Mouse (Mus musculus): ENCODE measurements around the gene Cpb2.

The Cpb2 gene

GRCm38 (mm10) chr14:75233070-75233469, 9.0 kb upstream of the Cpb2 start:
- no peak for DNase-seq (ENCODE audit: low read depth, low spot score)
- Histone ChIP-seq H3K36me3 (ENCODE audit: control insufficient read depth, insufficient read depth, low read length, poor library complexity, severe bottlenecking) (peaks cover 4% of the 10 kb centered on the region; the same call in 1 of the 2 replicates), H3K27me3 (ENCODE audit: control insufficient read depth, insufficient read depth, low read length, poor library complexity, severe bottlenecking) (no peaks in the 10 kb centered on the region)

DNA sequence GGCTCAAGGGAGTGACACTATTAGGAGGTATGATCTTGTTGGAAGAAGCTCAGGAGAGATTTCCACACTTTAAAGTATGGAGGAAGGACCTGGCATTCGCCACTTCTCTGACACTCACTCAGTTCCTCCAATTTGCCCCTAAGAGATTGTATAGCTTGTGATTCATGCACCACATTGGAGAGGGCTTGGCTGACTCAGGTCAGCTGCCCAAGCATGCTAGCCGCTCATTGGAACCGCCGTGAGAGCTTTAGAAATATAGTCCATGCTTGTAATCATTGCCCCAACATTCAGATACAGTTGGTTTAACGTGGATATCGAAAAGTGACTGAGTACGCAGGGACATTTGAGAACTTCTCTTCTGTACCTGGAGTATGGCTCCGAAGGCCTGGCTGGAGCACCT, 6.5 kb upstream of the Cpb2 start:
- Histone ChIP-seq H3K36me3 (ENCODE audit: control insufficient read depth, insufficient read depth, low read length, poor library complexity, severe bottlenecking) (no peaks in the 10 kb centered on the region; the same call in 1 of the 2 replicates), H3K27me3 (ENCODE audit: control insufficient read depth, insufficient read depth, low read length, poor library complexity, severe bottlenecking) (no peaks in the 10 kb centered on the region)
- no peak for DNase-seq (ENCODE audit: low read depth, low spot score)

- Histone ChIP-seq H3K27me3 (ENCODE audit: control insufficient read depth, insufficient read depth, low read length, poor library complexity, severe bottlenecking) (no peaks in the 10 kb centered on the region), H3K36me3 (ENCODE audit: control insufficient read depth, insufficient read depth, low read length, poor library complexity, severe bottlenecking) (no peaks in the 10 kb centered on the region)
- DNase-seq (ENCODE audit: low read depth, low spot score): no peak
Observed at GRCm38 (mm10) chr14:75235955-75236635, 6.0 kb upstream of the Cpb2 start.

DNA sequence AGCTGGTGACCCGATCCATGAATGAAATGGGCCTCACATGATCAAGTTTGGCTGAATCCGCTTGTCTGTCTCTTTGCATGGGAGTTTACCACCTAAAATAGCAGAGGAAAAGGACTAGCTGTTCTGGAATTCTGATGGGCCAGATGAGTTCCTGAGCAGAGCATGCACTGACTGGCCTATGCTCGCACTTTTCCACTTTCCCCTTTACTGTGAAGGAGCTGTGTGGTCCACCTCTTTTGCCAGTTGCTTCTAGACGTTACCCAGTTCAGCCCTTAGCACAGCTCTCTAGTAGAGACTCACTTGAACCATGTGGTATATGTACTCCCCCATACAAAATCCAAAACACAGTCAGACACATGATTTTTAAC, 5.5 kb upstream of the Cpb2 start:
- DNase-seq (ENCODE audit: low read depth, low spot score): no peak

DNA sequence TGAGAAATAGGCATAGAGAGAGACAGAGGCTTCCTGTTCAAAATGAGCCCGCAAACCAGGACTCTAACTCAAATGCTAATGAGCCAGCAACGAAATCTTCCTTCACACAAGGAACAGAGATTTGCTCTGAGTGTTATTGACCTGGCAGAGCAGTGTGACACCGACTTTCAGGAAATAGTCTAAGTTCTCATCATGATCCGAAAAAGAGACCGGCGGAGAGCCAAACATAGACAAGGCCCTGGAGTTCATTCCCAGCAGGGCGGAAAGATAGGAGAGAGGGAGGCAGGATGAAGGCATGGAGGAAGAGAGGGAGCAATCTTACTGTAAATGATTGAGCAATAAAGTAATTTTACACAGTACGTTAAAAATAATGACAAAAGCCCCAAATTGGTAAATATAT, 5.0 kb upstream of the Cpb2 start:
- Histone ChIP-seq H3K27me3 (ENCODE audit: control insufficient read depth, insufficient read depth, low read length, poor library complexity, severe bottlenecking) (no peaks in the 10 kb centered on the region), H3K36me3 (ENCODE audit: control insufficient read depth, insufficient read depth, low read length, poor library complexity, severe bottlenecking) (no peaks in the 10 kb centered on the region)
- DNase-seq (ENCODE audit: low read depth, low spot score): no peak

More for the DNA sequence above, 5.5 kb upstream of the Cpb2 start:
- no peaks in the 10 kb centered on the region for H3K27me3 ChIP-seq (ENCODE audit: control insufficient read depth, insufficient read depth, low read length, poor library complexity, severe bottlenecking)
- H3K36me3 ChIP-seq (ENCODE audit: control insufficient read depth, insufficient read depth, low read length, poor library complexity, severe bottlenecking): no peaks in the 10 kb centered on the region

GRCm38 (mm10) chr14:75238054-75238692, 3.9 kb upstream of the Cpb2 start:
- Histone ChIP-seq H3K36me3 (ENCODE audit: control insufficient read depth, insufficient read depth, low read length, poor library complexity, severe bottlenecking) (no peaks in the 10 kb centered on the region), H3K27me3 (ENCODE audit: control insufficient read depth, insufficient read depth, low read length, poor library complexity, severe bottlenecking) (no peaks in the 10 kb centered on the region)
- DNase-seq (ENCODE audit: low read depth, low spot score): no peak

- no peak for DNase-seq (ENCODE audit: low read depth, low spot score)
- H3K36me3 ChIP-seq (ENCODE audit: control insufficient read depth, insufficient read depth, low read length, poor library complexity, severe bottlenecking): no peaks in the 10 kb centered on the region
- no peaks in the 10 kb centered on the region for H3K27me3 ChIP-seq (ENCODE audit: control insufficient read depth, insufficient read depth, low read length, poor library complexity, severe bottlenecking)
Observed at GRCm38 (mm10) chr14:75246024-75247000, 4.2 kb downstream of the Cpb2 start.

GRCm38 (mm10) chr14:75250432-75250831, 8.3 kb downstream of the Cpb2 start:
- Histone ChIP-seq H3K36me3 (ENCODE audit: control insufficient read depth, insufficient read depth, low read length, poor library complexity, severe bottlenecking) (no peaks in the 10 kb centered on the region), H3K27me3 (ENCODE audit: control insufficient read depth, insufficient read depth, low read length, poor library complexity, severe bottlenecking) (no peaks in the 10 kb centered on the region)
- DNase-seq (ENCODE audit: low read depth, low spot score): no peak

DNA sequence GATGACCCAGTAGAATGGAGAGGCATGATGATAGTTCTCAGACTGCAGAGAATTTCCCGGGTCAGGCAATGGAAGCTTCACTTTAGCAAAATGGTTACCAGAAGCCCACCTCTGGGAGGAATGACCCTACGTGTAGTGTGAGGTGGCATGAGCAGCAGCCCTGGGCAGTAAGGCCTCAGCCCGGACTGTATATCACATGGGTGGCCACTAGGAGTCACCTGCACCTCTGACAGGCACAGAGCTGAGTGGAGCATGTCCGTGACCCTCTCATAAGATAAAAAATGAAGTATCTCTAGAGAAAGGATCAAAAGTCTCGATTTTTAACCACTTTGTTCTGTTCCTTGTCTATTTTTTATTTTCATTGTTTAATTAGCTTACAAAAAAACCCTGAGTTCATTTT, 14.4 kb downstream of the Cpb2 start:
- H3K36me3 ChIP-seq (ENCODE audit: control insufficient read depth, insufficient read depth, low read length, poor library complexity, severe bottlenecking): no peaks in the 10 kb centered on the region
- no peaks in the 10 kb centered on the region for H3K27me3 ChIP-seq (ENCODE audit: control insufficient read depth, insufficient read depth, low read length, poor library complexity, severe bottlenecking)
- DNase-seq (ENCODE audit: low read depth, low spot score): peak; percentile 30

DNA sequence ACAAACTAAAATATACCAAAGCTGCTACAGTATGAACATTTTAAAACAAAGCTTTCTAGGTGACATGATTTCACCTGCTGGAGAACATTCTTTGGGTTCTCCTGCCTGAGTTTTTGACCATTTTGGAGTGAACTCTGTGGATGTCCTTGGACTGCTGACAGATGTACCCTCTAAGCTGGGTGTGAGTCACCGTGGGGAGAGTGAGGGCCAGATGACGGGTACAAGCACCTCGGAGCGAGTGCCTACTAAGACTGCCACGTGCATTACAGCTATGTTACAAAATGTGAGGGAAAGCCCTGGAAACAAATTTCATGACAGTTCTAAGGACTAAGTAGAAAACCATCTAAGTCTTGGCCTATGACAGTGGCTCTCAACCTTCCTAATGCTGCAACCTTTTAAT, 27.4 kb downstream of the Cpb2 start:
- DNase-seq (ENCODE audit: low read depth, low spot score): no peak
- no peaks in the 10 kb centered on the region for H3K36me3 ChIP-seq (ENCODE audit: control insufficient read depth, insufficient read depth, low read length, poor library complexity, severe bottlenecking)

GRCm38 (mm10) chr14:75279716-75280115, 37.6 kb downstream of the Cpb2 start:
- no peak for DNase-seq (ENCODE audit: low read depth, low spot score)
- no peaks in the 10 kb centered on the region for H3K36me3 ChIP-seq (ENCODE audit: control insufficient read depth, insufficient read depth, low read length, poor library complexity, severe bottlenecking)
- no peaks in the 10 kb centered on the region for H3K27me3 ChIP-seq (ENCODE audit: control insufficient read depth, insufficient read depth, low read length, poor library complexity, severe bottlenecking)

More for the DNA sequence above, 27.4 kb downstream of the Cpb2 start:
- no peaks in the 10 kb centered on the region for H3K27me3 ChIP-seq (ENCODE audit: control insufficient read depth, insufficient read depth, low read length, poor library complexity, severe bottlenecking)

DNA sequence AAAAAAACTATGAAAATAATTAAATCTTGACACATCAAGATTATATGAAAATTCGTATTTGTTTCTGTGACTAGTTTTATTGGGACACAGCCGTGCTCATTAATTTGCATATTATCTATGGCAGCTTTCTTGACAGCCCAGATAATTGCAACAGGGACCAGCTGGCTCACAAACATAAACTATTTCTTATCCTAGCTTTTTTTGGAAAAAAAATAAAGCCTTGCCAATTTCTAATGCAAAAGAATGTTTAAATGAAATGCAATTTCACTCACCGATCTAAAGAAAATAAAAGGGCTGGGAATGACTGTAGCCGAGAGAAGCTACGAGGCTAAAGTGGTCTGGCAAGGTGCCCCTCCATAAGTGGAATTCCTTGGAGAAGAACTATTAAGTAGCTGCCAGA, 38.3 kb downstream of the Cpb2 start:
- H3K36me3 ChIP-seq (ENCODE audit: control insufficient read depth, insufficient read depth, low read length, poor library complexity, severe bottlenecking): no peaks in the 10 kb centered on the region
- H3K27me3 ChIP-seq (ENCODE audit: control insufficient read depth, insufficient read depth, low read length, poor library complexity, severe bottlenecking): no peaks in the 10 kb centered on the region
- DNase-seq (ENCODE audit: low read depth, low spot score): no peak

GRCm38 (mm10) chr14:75283609-75284192, 41.6 kb downstream of the Cpb2 start:
- DNase-seq (ENCODE audit: low read depth, low spot score): peak; percentile 32
- Histone ChIP-seq H3K27me3 (ENCODE audit: control insufficient read depth, insufficient read depth, low read length, poor library complexity, severe bottlenecking) (no peaks in the 10 kb centered on the region), H3K36me3 (ENCODE audit: control insufficient read depth, insufficient read depth, low read length, poor library complexity, severe bottlenecking) (no peaks in the 10 kb centered on the region)

- DNase-seq (ENCODE audit: low read depth, low spot score): peak; percentile 96
- Histone ChIP-seq H3K27me3 (ENCODE audit: control insufficient read depth, insufficient read depth, low read length, poor library complexity, severe bottlenecking) (no peaks in the 10 kb centered on the region), H3K36me3 (ENCODE audit: control insufficient read depth, insufficient read depth, low read length, poor library complexity, severe bottlenecking) (no peaks in the 10 kb centered on the region)
Observed at GRCm38 (mm10) chr14:75284193-75284915, 42.3 kb downstream of the Cpb2 start, which contains the start of gene Zc3h13. TSS of gene Zc3h13 (plus strand) at chr14:75284373.

All from splenic B cell, adult 2 months (primary cell).